Mouse (Mus musculus) embryo, embryonic 10 days (tissue): ENCODE measurements around the gene Caml.
A peak's percentile ranks its signal among the peaks of the same experiment; 100 is the strongest.
"Not testable (repeated sequence)": the region's sequence is repeated elsewhere in the genome, so short reads cannot be mapped to it uniquely, and the experiment has no call there.

ENCODE experiments used
- DNase-seq: peaks from one replicate; pipeline ENCODE4 v3.0.0-alpha.2; 2015; ENCODE audit warnings: low spot score

Caml gene

GRCm38 (mm10) chr13:55622649-55623541, at the start of gene Caml:
TSS of gene Caml (plus strand) at chr13:55623005.
- peak; percentile 94 for DNase-seq

GRCm38 (mm10) chr13:55573432-55573831, 49.4 kb upstream of the Caml start, which contains the start of gene Tmed9:
TSS of gene Tmed9 (plus strand) at chr13:55573732.
- DNase-seq = no peak

- DNase-seq = no peak
Observed at GRCm38 (mm10) chr13:55574321-55574720, 48.5 kb upstream of the Caml start.

- peak; percentile 15 for DNase-seq
Observed at GRCm38 (mm10) chr13:55575932-55576331, 46.9 kb upstream of the Caml start.

- DNase-seq = not testable (repeated sequence)
Observed at GRCm38 (mm10) chr13:55576872-55577271, 45.9 kb upstream of the Caml start.

- no peak for DNase-seq
Observed at GRCm38 (mm10) chr13:55578086-55578485, 44.7 kb upstream of the Caml start.

- no peak for DNase-seq
Observed at GRCm38 (mm10) chr13:55591961-55592490, 30.8 kb upstream of the Caml start.

GRCm38 (mm10) chr13:55592512-55593253, 30.1 kb upstream of the Caml start:
- DNase-seq = peak; percentile 99

GRCm38 (mm10) chr13:55593254-55593747, 29.5 kb upstream of the Caml start:
- DNase-seq = no peak

- no peak for DNase-seq
Observed at GRCm38 (mm10) chr13:55595375-55595774, 27.4 kb upstream of the Caml start.

- DNase-seq = no peak
Observed at GRCm38 (mm10) chr13:55596802-55597201, 26.0 kb upstream of the Caml start.

GRCm38 (mm10) chr13:55599566-55600540, 23.0 kb upstream of the Caml start, which contains the start of gene B4galt7:
TSS of gene B4galt7 (plus strand) at chr13:55599896.
- peak; percentile 80 for DNase-seq

GRCm38 (mm10) chr13:55600657-55601056, 22.1 kb upstream of the Caml start:
- DNase-seq = peak; percentile 26

- DNase-seq = peak; percentile 87
Observed at GRCm38 (mm10) chr13:55601611-55602010, 21.2 kb upstream of the Caml start.

GRCm38 (mm10) chr13:55604606-55605005, 18.2 kb upstream of the Caml start:
- no peak for DNase-seq

GRCm38 (mm10) chr13:55606899-55607623, 15.7 kb upstream of the Caml start:
- DNase-seq = no peak

GRCm38 (mm10) chr13:55607624-55608006, 15.2 kb upstream of the Caml start:
- DNase-seq = no peak

GRCm38 (mm10) chr13:55611996-55612395, 10.8 kb upstream of the Caml start:
- no peak for DNase-seq

- DNase-seq = no peak
Observed at GRCm38 (mm10) chr13:55613471-55613870, 9.3 kb upstream of the Caml start.

- no peak for DNase-seq
Observed at GRCm38 (mm10) chr13:55619328-55619727, 3.5 kb upstream of the Caml start.

GRCm38 (mm10) chr13:55620275-55620674, 2.5 kb upstream of the Caml start:
- DNase-seq = no peak
